ENCODE assay signal across 25 mouse cellular contexts in the genomic region with DNA sequence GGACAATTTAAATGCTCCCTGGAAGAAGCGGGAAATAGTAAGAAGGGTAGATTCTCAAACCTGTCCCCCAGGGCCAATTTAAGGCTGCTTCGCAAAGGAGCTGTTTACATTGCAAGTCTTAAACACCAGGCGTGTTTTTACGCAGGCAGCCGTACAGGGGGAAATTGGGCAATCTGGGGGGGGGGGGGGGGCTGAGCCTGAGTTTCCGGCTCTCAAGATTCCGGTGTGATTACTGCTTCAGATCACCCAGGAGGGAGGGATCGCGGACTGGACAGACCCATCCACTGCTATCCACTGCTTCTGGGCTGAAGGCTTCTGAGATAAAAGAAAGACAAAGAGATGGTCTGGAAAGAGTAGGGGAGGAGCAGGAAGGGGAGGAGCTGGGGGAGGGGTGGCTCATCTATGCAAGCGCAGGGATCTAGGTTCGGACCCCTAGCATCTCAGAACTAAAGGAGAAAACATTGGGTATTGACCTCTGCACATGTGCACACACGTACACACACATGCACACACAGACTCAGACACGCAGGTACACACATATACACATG. TPM values are rescaled to one million over a fixed set of nuclear protein-coding genes. Genes with fewer than 3 reads are reported as not detected.
A peak's percentile ranks its signal among the peaks of the same experiment; 100 is the strongest.
DNase-seq lines count a peak whose midpoint lies in the region; ATAC-seq lines count a peak whose summit lies in the region.
"Had no signal": no experiment of that assay in that cellular context is flagged by ENCODE, and none has a peak within 500 bp of the region (broad histone marks: within the 10 kb centered on the region; RNA-seq: fewer than 3 reads in every experiment).

No protein-coding gene starts in this region.

- peaks cover 20% of the 10 kb centered on the region for H3K4me1 ChIP-seq in forebrain, embryonic 13.5 days
- peaks cover 10% of the 10 kb centered on the region for H3K4me1 ChIP-seq in forebrain, embryonic 11.5 days (replicated peaks; ENCODE audit: control insufficient read depth, insufficient read depth, low read length)
- peaks cover 24% of the 10 kb centered on the region for H3K4me1 ChIP-seq in midbrain, embryonic 10.5 days
- peaks cover 18% of the 10 kb centered on the region for H3K4me1 ChIP-seq in midbrain, embryonic 15.5 days

- 83% methylated on average over 13 of the region's 13 CpGs for WGBS in forebrain, embryonic 13.5 days
- 85% methylated on average over 13 of the region's 13 CpGs for WGBS in forebrain, embryonic 11.5 days
- 91% methylated on average over 13 of the region's 13 CpGs for WGBS in midbrain, embryonic 10.5 days
- 80% methylated on average over 13 of the region's 13 CpGs for WGBS in midbrain, embryonic 15.5 days

- H3K9ac ChIP-seq in forebrain, embryonic 13.5 days = no peak overlapping the region
- no peak overlapping the region for H3K9ac ChIP-seq in forebrain, embryonic 11.5 days (ENCODE audit: low read length)
- no peak overlapping the region for H3K9ac ChIP-seq in midbrain, embryonic 15.5 days
- H3K9ac ChIP-seq: forebrain, embryonic 12.5 days; heart, embryonic 13.5 days; hindbrain, embryonic 14.5 days; liver, embryonic 14.5 days; stomach, embryonic 15.5 days had no signal

- H3K27ac ChIP-seq in forebrain, embryonic 13.5 days = 0 out of 2 replicates have a peak overlapping the region, but pooled peaks have one; percentile 19
- H3K27ac ChIP-seq in forebrain, embryonic 11.5 days (ENCODE audit: low read depth, low read length) = no peak overlapping the region
- H3K27ac ChIP-seq in midbrain, embryonic 10.5 days (replicated peaks) = 0 out of 2 replicates have a peak overlapping the region, but pooled peaks have one; percentile 46
- no peak overlapping the region for H3K27ac ChIP-seq in midbrain, embryonic 15.5 days
- H3K27ac ChIP-seq: heart, embryonic 13.5 days; hindbrain, embryonic 14.5 days; liver, embryonic 14.5 days; stomach, embryonic 15.5 days had no signal

- intact Hi-C loops in left cerebral cortex, postnatal 25 days (cut with DNase I) = no loop called here

- H3K4me2 ChIP-seq in forebrain, embryonic 13.5 days = no peak overlapping the region
- no peak overlapping the region for H3K4me2 ChIP-seq in forebrain, embryonic 11.5 days (ENCODE audit: low read depth, low read length, severe bottlenecking)
- H3K4me2 ChIP-seq in midbrain, embryonic 15.5 days = no peak overlapping the region
- H3K4me2 ChIP-seq: forebrain, embryonic 12.5 days; heart, embryonic 13.5 days; hindbrain, embryonic 14.5 days; stomach, embryonic 15.5 days had no signal

- no peak overlapping the region for H3K4me3 ChIP-seq in forebrain, embryonic 13.5 days
- H3K4me3 ChIP-seq in forebrain, embryonic 11.5 days (ENCODE audit: low read depth, low read length) = no peak overlapping the region
- no peak overlapping the region for H3K4me3 ChIP-seq in midbrain, embryonic 10.5 days
- H3K4me3 ChIP-seq in midbrain, embryonic 15.5 days = no peak overlapping the region
- H3K4me3 ChIP-seq: forebrain, embryonic 12.5 days; heart, embryonic 13.5 days; stomach, embryonic 15.5 days had no signal

- H3K36me3 ChIP-seq in forebrain, embryonic 13.5 days (ENCODE audit: poor library complexity, severe bottlenecking) = no peaks in the 10 kb centered on the region
- H3K36me3 ChIP-seq in forebrain, embryonic 11.5 days (ENCODE audit: control insufficient read depth, insufficient read depth, low read length) = no peaks in the 10 kb centered on the region
- H3K36me3 ChIP-seq in midbrain, embryonic 10.5 days = no peaks in the 10 kb centered on the region
- no peaks in the 10 kb centered on the region for H3K36me3 ChIP-seq in midbrain, embryonic 15.5 days (replicated peaks)
- H3K36me3 ChIP-seq: forebrain, embryonic 12.5 days; heart, embryonic 13.5 days; stomach, embryonic 15.5 days had no signal

- H3K9me3 ChIP-seq in forebrain, embryonic 13.5 days (replicated peaks) = no peaks in the 10 kb centered on the region
- no peaks in the 10 kb centered on the region for H3K9me3 ChIP-seq in forebrain, embryonic 11.5 days (ENCODE audit: control insufficient read depth, low read length)
- H3K9me3 ChIP-seq in midbrain, embryonic 10.5 days (replicated peaks) = 0 out of 2 replicates have a peak, but pooled peaks cover 4% of the 10 kb centered on the region
- no peaks in the 10 kb centered on the region for H3K9me3 ChIP-seq in midbrain, embryonic 15.5 days
- H3K9me3 ChIP-seq: forebrain, embryonic 12.5 days; heart, embryonic 13.5 days; stomach, embryonic 15.5 days had no signal

- DNase-seq in forebrain, embryonic 11.5 days (ENCODE audit: low spot score) = no peak
- no peak for DNase-seq in midbrain, embryonic 10.5 days (ENCODE audit: low spot score)
- peak; percentile 87 for DNase-seq in R1 (ENCODE audit: low read depth, low spot score)
- DNase-seq in heart, postnatal 4 days = no peak
- no peak for DNase-seq in left cerebral cortex, postnatal 25 days (ENCODE audit: low spot score in 2 of 2)
- DNase-seq: adrenal gland, adult 2 months; cerebellum, adult 8-10 months; cerebellum, postnatal 36 days; gastrocnemius, postnatal 10 days; heart, adult 18-20 months; heart, postnatal 14 days; kidney, adult 18-20 months; kidney, postnatal 4 days; layer of hippocampus, adult 9-11 months; thymus, postnatal 36 days had no signal

- H3K27me3 ChIP-seq in forebrain, embryonic 13.5 days = no peaks in the 10 kb centered on the region
- no peaks in the 10 kb centered on the region for H3K27me3 ChIP-seq in forebrain, embryonic 11.5 days (ENCODE audit: control insufficient read depth, insufficient read depth, low read length)
- peaks cover 7% of the 10 kb centered on the region; the same call in 1 of the 2 replicates for H3K27me3 ChIP-seq in midbrain, embryonic 10.5 days (ENCODE audit: low read depth, poor library complexity, severe bottlenecking)
- H3K27me3 ChIP-seq in midbrain, embryonic 15.5 days (replicated peaks) = no peaks in the 10 kb centered on the region; the same call in 1 of the 2 replicates
- H3K27me3 ChIP-seq: CH12.LX; forebrain, embryonic 12.5 days; heart, embryonic 13.5 days; stomach, embryonic 15.5 days had no signal

- no peak for ATAC-seq in forebrain, embryonic 13.5 days
- no peak for ATAC-seq in forebrain, embryonic 11.5 days (replicated peaks; ENCODE audit: low FRiP score)
- ATAC-seq in midbrain, embryonic 15.5 days (replicated peaks) = no peak
- ATAC-seq in megakaryocyte progenitor cell, adult 5-6 weeks (replicated peaks; ENCODE audit: poor library complexity) = peak; percentile 26
- ATAC-seq: inflammation-experienced regulatory T-cells, adult 6 months had no signal

RNA-seq across cellular contexts. Expression of a gene that starts 47.7 kb away (rescaled TPM):
- 2.5 and 2.6 TPM in 2 replicates for polyA plus RNA-seq in forebrain, embryonic 13.5 days (2015; fragmentation: Nextera tagmentation; extraction: Ambion mirVana)
- 3.8 and 3.9 TPM in 2 replicates for polyA plus RNA-seq in forebrain, embryonic 11.5 days (2014; fragmentation: Nextera tagmentation; extraction: Ambion mirVana)
- polyA plus RNA-seq in midbrain, embryonic 10.5 days (2016; fragmentation: Nextera tagmentation; extraction: Ambion mirVana) = 2.8 and 2.9 TPM in 2 replicates
- 1.4 TPM in 2 replicates for polyA plus RNA-seq in midbrain, embryonic 15.5 days (2015; fragmentation: Nextera tagmentation; extraction: Ambion mirVana)
- total RNA-seq in megakaryocyte progenitor cell, adult 5-6 weeks (2015) = 23.6 and 30.2 TPM in 2 replicates
- total RNA-seq in megakaryocyte progenitor cell, adult 5-6 weeks (2017) = 30.4 and 31.2 TPM in 2 replicates
- 10 to 100 TPM; 18.8 to 19.3 TPM for total RNA-seq in heart, postnatal 4 days (2021)
- 1 to 10 TPM; 2.4 to 3.0 TPM for total RNA-seq in left cerebral cortex, postnatal 25 days (2021)

Comparison
In these comparisons a context has a peak if more than half of its experiments do, and no peak if none do; other contexts are left out.
1. H3K27ac ChIP-seq: peak in forebrain, embryonic 13.5 days (single experiment) and midbrain, embryonic 10.5 days (single experiment); none in forebrain, embryonic 11.5 days (single experiment) and midbrain, embryonic 15.5 days (single experiment).